Mouse (Mus musculus): Measurements from ENCODE around the gene Smpd2.

DNA sequence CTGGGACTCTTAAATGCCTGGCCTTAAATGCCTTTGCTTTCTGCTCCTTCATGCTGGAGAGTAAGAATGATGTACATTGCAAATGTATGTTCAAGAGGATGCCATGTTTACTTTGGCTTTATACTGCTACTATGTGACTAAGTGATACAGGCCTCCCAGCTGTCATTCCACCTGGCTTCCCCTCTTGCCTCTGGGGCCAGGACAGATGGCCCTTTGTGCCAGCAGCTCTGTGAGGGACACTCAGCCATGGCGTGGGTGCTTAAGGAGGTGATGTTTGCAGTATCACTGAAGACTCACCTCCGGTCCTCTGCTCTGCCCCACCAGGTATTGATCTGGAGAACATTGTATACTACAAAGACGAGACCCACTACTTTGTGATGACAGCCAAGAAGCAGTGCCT is 10.2 kb downstream of the Smpd2 start:
- no peak for TF ChIP-seq CTCF (IDR thresholded peaks at IDR 0.05; ENCODE audit: insufficient read depth, low read length)
- TF ChIP-seq POLR2A (IDR thresholded peaks at IDR 0.05; ENCODE audit: borderline replicate concordance, extremely low read depth, low read depth, low read length) = no peak
